Mouse (Mus musculus) MEL (cell line): ENCODE results near the gene Fbln2. TPM values are rescaled to one million over a fixed set of nuclear protein-coding genes. Genes with fewer than 3 reads are reported as not detected.

Experiments used
- DNase-seq: peaks from one replicate; pipeline ENCODE4 v3.0.0; 2011; ENCODE audit warnings: low read depth, low spot score
- H3K27ac ChIP-seq: 2 replicates; pipeline ENCODE4 v1.5.1; 2012; ENCODE audit warnings: low read depth, mild to moderate bottlenecking, control low read depth, low read length, moderate library complexity; ENCODE audit not compliant: control insufficient read depth
- H3K27me3 ChIP-seq, 2 experiments: fragments of 150-350 bp in 1 of 2; sonication (generic) in 1 of 2; 2 replicates each; pipeline ENCODE4 v1.6.1; 2012; ENCODE audit warnings: low read length in 2 of 2, mild to moderate bottlenecking in 2 of 2, improper control_type of control experiment in 1 of 2, moderate library complexity in 1 of 2; ENCODE audit not compliant: insufficient read depth in 2 of 2, control insufficient read depth in 1 of 2
- H3K36me3 ChIP-seq, 2 experiments: 2 replicates each; pipeline ENCODE4 v1.6.1; 2012 to 2014; ENCODE audit warnings: low read length in 2 of 2, improper control_type of control experiment in 1 of 2, inconsistent platforms in 1 of 2, mild to moderate bottlenecking in 1 of 2; ENCODE audit not compliant: insufficient read depth in 2 of 2, control insufficient read depth in 1 of 2
- H3K4me1 ChIP-seq, 2 experiments: fragments of 150-350 bp in 1 of 2; sonication (generic) in 1 of 2; 2 replicates each; pipeline ENCODE4 v1.6.1; 2012; ENCODE audit warnings: low read length in 2 of 2, improper control_type of control experiment in 1 of 2, mild to moderate bottlenecking in 1 of 2; ENCODE audit not compliant: insufficient read depth in 2 of 2, control insufficient read depth in 1 of 2
- H3K4me3 ChIP-seq, 2 experiments: fragments of 150-350 bp in 1 of 2; sonication (generic) in 1 of 2; 2 replicates each; pipeline ENCODE4 v1.5.1; 2012; ENCODE audit warnings: low read depth in 2 of 2, low read length in 2 of 2, mild to moderate bottlenecking in 2 of 2, moderate library complexity in 2 of 2, control low read depth in 1 of 2, improper control_type of control experiment in 1 of 2; ENCODE audit not compliant: control insufficient read depth in 1 of 2, insufficient read depth in 1 of 2
- H3K79me2 ChIP-seq: 2 replicates; pipeline ENCODE4 v1.6.1; 2012; ENCODE audit warnings: mild to moderate bottlenecking, low read length, moderate library complexity; ENCODE audit not compliant: control insufficient read depth, poor library complexity, insufficient read depth
- H3K9ac ChIP-seq: 2 replicates; pipeline ENCODE4 v1.6.1; 2012; ENCODE audit warnings: low read depth, mild to moderate bottlenecking, control low read depth, low read length, moderate library complexity; ENCODE audit not compliant: control insufficient read depth, poor library complexity, severe bottlenecking
- H3K9me3 ChIP-seq: fragments of 150-350 bp; sonication (generic); replicated peaks from 2 replicates; pipeline ENCODE4 v1.6.1; 2012; ENCODE audit warnings: mild to moderate bottlenecking, low read length, improper control_type of control experiment, moderate library complexity; ENCODE audit not compliant: insufficient read depth
- BHLHE40 ChIP-seq: IDR thresholded peaks from 2 replicates; pipeline ENCODE4 v1.6.1; 2012; ENCODE audit warnings: low read depth, mild to moderate bottlenecking, inconsistent platforms, low read length, improper control_type of control experiment, borderline replicate concordance
- CHD1 ChIP-seq: IDR thresholded peaks from 2 replicates; pipeline ENCODE4 v1.6.1; 2012; ENCODE audit warnings: low read depth, mild to moderate bottlenecking, inconsistent platforms, low read length, improper control_type of control experiment
- E2F4 ChIP-seq: IDR thresholded peaks from 2 replicates; pipeline ENCODE4 v1.6.1; 2011; ENCODE audit warnings: low read depth, low read length, improper control_type of control experiment, borderline replicate concordance
- ELF1 ChIP-seq: IDR thresholded peaks from 2 replicates; pipeline ENCODE4 v1.6.1; 2014; ENCODE audit warnings: low read depth, mild to moderate bottlenecking, inconsistent platforms, low read length, improper control_type of control experiment, moderate library complexity
- EP300 ChIP-seq, 2 experiments: IDR thresholded peaks; 2 replicates each; pipeline ENCODE4 v1.6.1; 2011; ENCODE audit warnings: improper control_type of control experiment in 2 of 2, low read length in 2 of 2, low read depth in 1 of 2, mild to moderate bottlenecking in 1 of 2
- ETS1 ChIP-seq: IDR thresholded peaks from 2 replicates; pipeline ENCODE4 v1.6.1; 2012; ENCODE audit warnings: low read depth, mild to moderate bottlenecking, inconsistent platforms, low read length, improper control_type of control experiment, moderate library complexity
- GATA1 ChIP-seq: IDR thresholded peaks from 2 replicates; pipeline ENCODE4 v1.6.1; 2011; ENCODE audit warnings: low read depth, low read length, improper control_type of control experiment
- HCFC1 ChIP-seq: IDR thresholded peaks from 2 replicates; pipeline ENCODE4 v1.6.1; 2012; ENCODE audit warnings: low read depth, mild to moderate bottlenecking, inconsistent platforms, low read length, improper control_type of control experiment, moderate library complexity
- JUND ChIP-seq: IDR thresholded peaks from 2 replicates; pipeline ENCODE4 v1.6.1; 2011; ENCODE audit warnings: low read depth, mild to moderate bottlenecking, improper control_type of control experiment, low read length
- KAT2A ChIP-seq: conservative IDR thresholded peaks from 2 replicates; pipeline ENCODE4 v1.6.1; 2012; ENCODE audit warnings: low read depth, low read length, improper control_type of control experiment, inconsistent platforms
- MAX ChIP-seq: IDR thresholded peaks from 2 replicates; pipeline ENCODE4 v1.6.1; 2011; ENCODE audit warnings: low read length, improper control_type of control experiment
- MAZ ChIP-seq: IDR thresholded peaks from 2 replicates; pipeline ENCODE4 v1.6.1; 2012; ENCODE audit warnings: low read depth, mild to moderate bottlenecking, inconsistent platforms, low read length, improper control_type of control experiment
- MEF2A ChIP-seq: IDR thresholded peaks from 2 replicates; pipeline ENCODE4 v1.6.1; 2014; ENCODE audit warnings: low read depth, mild to moderate bottlenecking, inconsistent platforms, low read length, improper control_type of control experiment; ENCODE audit not compliant: poor library complexity, insufficient replicate concordance, severe bottlenecking; ENCODE audit errors: extremely low read depth
- MXI1 ChIP-seq: IDR thresholded peaks from 2 replicates; pipeline ENCODE4 v1.6.1; 2011; ENCODE audit warnings: mild to moderate bottlenecking, low read depth, low read length, improper control_type of control experiment
- MYB ChIP-seq: IDR thresholded peaks from 2 replicates; pipeline ENCODE4 v1.6.1; 2011; ENCODE audit warnings: mild to moderate bottlenecking, low read depth, low read length, improper control_type of control experiment
- MYC ChIP-seq: IDR thresholded peaks from 2 replicates; pipeline ENCODE4 v1.6.1; 2011; ENCODE audit warnings: low read depth, mild to moderate bottlenecking, low read length, improper control_type of control experiment, moderate library complexity
- NRF1 ChIP-seq: IDR thresholded peaks from 2 replicates; pipeline ENCODE4 v1.6.1; 2014; ENCODE audit warnings: low read depth, mild to moderate bottlenecking, inconsistent platforms, low read length, improper control_type of control experiment, moderate library complexity; ENCODE audit not compliant: poor library complexity, insufficient read depth, severe bottlenecking
- POLR2A ChIP-seq, 2 experiments: IDR thresholded peaks; 2 replicates each; pipeline ENCODE4 v1.6.1; 2011 to 2012; ENCODE audit warnings: low read length in 2 of 2, mild to moderate bottlenecking in 2 of 2, control low read depth in 1 of 2, improper control_type of control experiment in 1 of 2, low read depth in 1 of 2, moderate library complexity in 1 of 2; ENCODE audit not compliant: control insufficient read depth in 1 of 2, insufficient read depth in 1 of 2, poor library complexity in 1 of 2
- POLR2AphosphoS2 ChIP-seq: IDR thresholded peaks from 2 replicates; pipeline ENCODE4 v1.6.1; 2011; ENCODE audit warnings: low read length, improper control_type of control experiment
- RCOR1 ChIP-seq: IDR thresholded peaks from 2 replicates; pipeline ENCODE4 v1.6.1; 2012; ENCODE audit warnings: low read depth, mild to moderate bottlenecking, inconsistent platforms, low read length, improper control_type of control experiment
- SIN3A ChIP-seq: IDR thresholded peaks from 2 replicates; pipeline ENCODE4 v1.6.1; 2012; ENCODE audit warnings: low read length, improper control_type of control experiment, inconsistent platforms
- TAL1 ChIP-seq: IDR thresholded peaks from 2 replicates; pipeline ENCODE4 v1.6.1; 2012; ENCODE audit warnings: mild to moderate bottlenecking, inconsistent platforms, low read length, moderate library complexity, mixed read lengths
- TCF12 ChIP-seq: IDR thresholded peaks from 2 replicates; pipeline ENCODE4 v1.6.1; 2014; ENCODE audit warnings: low read depth, mild to moderate bottlenecking, inconsistent platforms, low read length, improper control_type of control experiment, moderate library complexity
- USF1 ChIP-seq: IDR thresholded peaks from 2 replicates; pipeline ENCODE4 v1.6.1; 2014; ENCODE audit warnings: low read depth, mild to moderate bottlenecking, inconsistent platforms, low read length, improper control_type of control experiment, moderate library complexity
- USF2 ChIP-seq, 2 experiments: IDR thresholded peaks; 2 replicates each; pipeline ENCODE4 v1.6.1; 2011 to 2012; ENCODE audit warnings: improper control_type of control experiment in 2 of 2, low read length in 2 of 2, borderline replicate concordance in 1 of 2, inconsistent platforms in 1 of 2, low read depth in 1 of 2, mild to moderate bottlenecking in 1 of 2; ENCODE audit not compliant: insufficient read depth in 1 of 2
- ZKSCAN1 ChIP-seq: IDR thresholded peaks from 2 replicates; pipeline ENCODE4 v1.6.1; 2012; ENCODE audit warnings: low read depth, mild to moderate bottlenecking, inconsistent platforms, low read length, improper control_type of control experiment, moderate library complexity
- ZMIZ1 ChIP-seq: IDR thresholded peaks from 2 replicates; pipeline ENCODE4 v1.6.1; 2012; ENCODE audit warnings: low read depth, mild to moderate bottlenecking, inconsistent platforms, low read length, improper control_type of control experiment, moderate library complexity
- polyA plus RNA-seq, 2 experiments: library from polyadenylated mRNA; stranded (reverse) in 1 of 2; unstranded in 1 of 2; fragments of >175 nt in 1 of 2; fragments of >200 nt in 1 of 2; gene quantifications; 2 replicates each; pipeline versions ENCODE4 v1.2.1 to v1.2.4; 2012; ENCODE audit warnings: low replicate concordance in 2 of 2, low read depth in 1 of 2; ENCODE audit not compliant: insufficient read length in 2 of 2, insufficient read depth in 1 of 2, missing spikeins in 1 of 2
- total RNA-seq: library from RNA; depleted of rRNA; stranded (reverse); fragments of 300-350 nt; gene quantifications from 2 replicates; pipeline ENCODE4 v1.2.3, GENCODE M21; 2012

Gene Fbln2
- total and polyA plus RNA-seq, 3 experiments = 1.9 to 2.3 TPM; not detected in 1

DNA sequence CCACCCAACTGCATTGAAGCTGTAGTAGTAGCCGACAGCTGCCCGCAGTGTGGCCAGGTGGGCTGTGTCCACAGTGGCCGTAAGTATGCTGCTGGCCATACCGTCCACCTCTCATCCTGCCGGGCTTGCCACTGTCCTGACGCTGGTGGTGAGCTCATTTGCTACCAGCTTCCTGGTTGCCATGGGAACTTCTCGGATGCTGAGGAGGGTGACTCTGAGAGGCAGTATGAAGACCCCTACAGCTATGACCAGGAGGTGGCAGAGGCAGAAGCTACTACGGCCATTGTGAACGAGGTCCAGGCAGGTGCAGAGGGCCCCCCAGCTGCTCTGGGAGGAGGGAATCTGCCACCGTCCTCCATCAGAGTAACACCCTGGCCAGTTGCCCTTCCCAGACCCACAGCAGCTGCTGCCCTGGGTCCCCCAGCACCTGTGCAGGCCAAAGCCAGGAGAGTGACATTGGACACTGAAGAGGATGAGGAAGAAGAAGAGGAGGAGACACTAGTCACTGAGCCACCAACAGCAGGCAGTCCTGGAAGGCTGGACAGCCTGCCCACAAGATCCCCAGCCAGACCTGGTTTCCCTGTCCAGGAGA, 21.3 kb downstream of the Fbln2 start:
- H3K27me3 ChIP-seq = no peaks in the 10 kb centered on the region
- TF ChIP-seq BHLHE40 (no peak), TAL1 (no peak), CHD1 (no peak), GATA1 (no peak), SIN3A (no peak), NRF1 (no peak), MYB (no peak), USF2 (IDR thresholded peaks at IDR 0.05; ENCODE audit: borderline replicate concordance in 1 of 2, insufficient read depth in 1 of 2, low read depth in 1 of 2, low read length in 2 of 2) (no peak), HCFC1 (no peak), E2F4 (no peak), ZKSCAN1 (no peak), MAZ (no peak), JUND (no peak)
- H3K27ac ChIP-seq = no peak overlapping the region
- no peak overlapping the region for H3K9ac ChIP-seq
- DNase-seq = no peak
- H3K4me3 ChIP-seq = no peak overlapping the region
- no peaks in the 10 kb centered on the region for H3K79me2 ChIP-seq
- H3K4me1 ChIP-seq = peaks cover 3 to 24% of the 10 kb centered on the region in 2 experiments; a peak in 3 of 4 replicates
- peaks cover 0 to 11% of the 10 kb centered on the region in 2 experiments; a peak in 2 of 4 replicates for H3K36me3 ChIP-seq
- H3K9me3 ChIP-seq = no peaks in the 10 kb centered on the region

DNA sequence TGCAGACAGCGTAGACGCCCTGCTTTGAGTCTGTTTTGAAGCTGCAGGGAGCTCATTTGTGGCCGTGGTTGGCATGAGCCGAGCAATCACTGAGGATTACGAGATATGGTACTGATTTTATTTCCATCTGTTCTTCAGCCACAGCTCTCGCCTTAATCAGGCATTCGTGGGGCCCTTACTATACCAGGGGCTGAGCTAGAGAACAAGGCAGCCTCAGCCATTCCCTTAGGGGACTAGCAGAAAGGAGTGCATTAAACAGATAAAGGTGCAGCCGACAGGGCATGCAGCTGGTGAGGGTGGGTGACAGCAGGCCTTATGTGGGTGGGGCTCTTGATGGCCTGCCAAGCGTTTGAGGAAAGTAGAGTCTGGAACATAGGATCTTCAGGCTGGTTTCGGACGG, 23.8 kb downstream of the Fbln2 start:
- DNase-seq = peak; percentile 85
- Histone ChIP-seq H3K27me3 (no peaks in the 10 kb centered on the region), H3K36me3 (peaks cover 0 to 11% of the 10 kb centered on the region in 2 experiments; a peak in 2 of 4 replicates), H3K9me3 (no peaks in the 10 kb centered on the region), H3K4me1 (peaks cover 3 to 24% of the 10 kb centered on the region in 2 experiments; a peak in 3 of 4 replicates), H3K27ac (no peak overlapping the region), H3K4me3 (peak overlapping the region in 1 of 2 experiments; percentile 33; a peak in 1 of 4 replicates), H3K9ac (no peak overlapping the region), H3K79me2 (no peaks in the 10 kb centered on the region)
- no peak for TF ChIP-seq CHD1
- TF ChIP-seq MAX = no peak
- peak; percentile 43 to 83 for TF ChIP-seq EP300 (IDR thresholded peaks at IDR 0.05; ENCODE audit: low read depth in 1 of 2, low read length in 2 of 2)
- TF ChIP-seq POLR2AphosphoS2 = no peak
- peak; percentile 60; the same call in 1 of the 2 replicates for TF ChIP-seq GATA1
- TF ChIP-seq MYC = no peak
- TF ChIP-seq ELF1 = no peak
- TF ChIP-seq MEF2A = no peak
- peak; percentile 97 for TF ChIP-seq RCOR1
- no peak for TF ChIP-seq POLR2A (IDR thresholded peaks at IDR 0.05; ENCODE audit: control insufficient read depth in 1 of 2, insufficient read depth in 1 of 2, low read depth in 1 of 2, low read length in 2 of 2, poor library complexity in 1 of 2)
- TF ChIP-seq ZKSCAN1 = no peak
- TF ChIP-seq HCFC1 = no peak
- peak; percentile 39 for TF ChIP-seq SIN3A
- TF ChIP-seq MAZ = peak; percentile 50; the same call in 1 of the 2 replicates
- TF ChIP-seq USF1 = no peak
- no peak for TF ChIP-seq ZMIZ1
- peak; percentile 86 for TF ChIP-seq TCF12
- TF ChIP-seq TAL1 = peak; percentile 82
- TF ChIP-seq ETS1 = peak; percentile 83
- TF ChIP-seq MXI1 = peak; percentile 37; the same call in 1 of the 2 replicates
- TF ChIP-seq JUND = no peak
- no peak for TF ChIP-seq USF2 (IDR thresholded peaks at IDR 0.05; ENCODE audit: borderline replicate concordance in 1 of 2, insufficient read depth in 1 of 2, low read depth in 1 of 2, low read length in 2 of 2)
- no peak for TF ChIP-seq KAT2A
- peak; percentile 23; the same call in 1 of the 2 replicates for TF ChIP-seq BHLHE40
